Mouse (Mus musculus) retina, adult 2 months (tissue): ENCODE measurements around the gene Kpna6.
A peak's percentile ranks its signal among the peaks of the same experiment; 100 is the strongest.
"Not testable (repeated sequence)": the region's sequence is repeated elsewhere in the genome, so short reads cannot be mapped to it uniquely, and the experiment has no call there.

Experiments used
- DNase-seq: peaks from one replicate; pipeline ENCODE4 v3.0.0-alpha.2; 2012; ENCODE audit warnings: low read depth, low spot score

The Kpna6 gene

DNA sequence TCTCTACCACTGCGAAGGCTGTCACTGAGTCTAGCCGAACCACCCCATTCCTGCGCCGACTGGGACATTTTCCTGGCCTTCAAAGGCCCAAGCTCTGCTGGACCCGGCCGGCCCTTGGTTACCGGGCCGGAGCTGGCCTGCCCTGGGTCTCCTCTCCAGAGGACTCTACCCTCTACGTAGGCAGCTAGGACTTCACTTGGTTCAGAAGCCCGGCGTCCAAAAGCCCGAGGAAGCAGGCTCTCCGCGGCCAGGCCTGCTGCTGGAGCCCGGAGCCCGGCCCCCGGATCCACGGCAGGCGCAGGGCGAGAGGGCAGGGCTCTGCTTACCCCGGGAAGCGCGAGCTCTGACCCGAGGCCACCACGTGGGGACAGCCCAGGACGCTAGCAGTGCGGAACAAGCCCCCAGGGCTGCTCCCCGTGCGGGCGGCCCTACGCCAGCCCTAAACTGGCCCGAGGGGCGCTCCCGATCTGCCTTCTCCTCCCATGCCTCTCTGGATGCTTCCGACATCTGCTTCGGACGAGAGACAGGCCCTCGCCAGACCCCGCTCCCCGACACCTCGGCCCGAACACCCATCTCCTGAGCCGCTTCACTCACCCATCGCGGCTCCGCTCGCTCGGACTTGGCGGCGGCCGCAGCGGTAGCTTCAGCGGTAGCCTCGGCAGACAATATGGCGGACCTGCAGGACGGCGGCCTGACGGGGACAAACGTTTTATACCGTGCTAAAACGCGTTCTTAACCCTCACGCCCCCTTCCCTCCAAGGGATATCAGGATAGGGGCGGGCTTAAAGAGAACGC, at the start of gene Kpna6:
Gene Kpna6, minus strand, starts transcription at position 685 of the 795 bp plus-strand sequence.
- peak; percentile 79 for DNase-seq

DNA sequence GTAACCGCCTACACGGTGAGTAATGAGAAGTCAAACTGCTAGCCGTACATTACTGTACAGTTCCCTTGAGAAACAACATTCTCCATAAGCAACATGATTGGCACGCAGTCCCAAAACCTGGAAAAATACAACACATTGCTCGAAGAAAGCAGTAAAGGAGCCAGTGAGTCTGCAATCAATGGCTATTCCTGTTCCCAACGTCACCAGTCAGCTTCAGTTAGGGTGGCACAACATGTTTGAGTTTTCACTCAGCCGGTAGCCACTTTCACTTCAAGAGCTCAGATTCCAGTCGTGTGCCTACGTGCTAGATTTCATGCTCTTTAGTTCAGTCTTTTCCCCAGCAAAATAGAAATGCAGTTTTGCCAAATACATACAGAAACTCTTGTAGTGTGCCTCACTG, 43.7 kb upstream of the Kpna6 start:
- DNase-seq: no peak

- DNase-seq: no peak
These were observed 37.0 kb upstream of the Kpna6 start for GRCm38 (mm10) chr4:129709486-129710129.

DNA sequence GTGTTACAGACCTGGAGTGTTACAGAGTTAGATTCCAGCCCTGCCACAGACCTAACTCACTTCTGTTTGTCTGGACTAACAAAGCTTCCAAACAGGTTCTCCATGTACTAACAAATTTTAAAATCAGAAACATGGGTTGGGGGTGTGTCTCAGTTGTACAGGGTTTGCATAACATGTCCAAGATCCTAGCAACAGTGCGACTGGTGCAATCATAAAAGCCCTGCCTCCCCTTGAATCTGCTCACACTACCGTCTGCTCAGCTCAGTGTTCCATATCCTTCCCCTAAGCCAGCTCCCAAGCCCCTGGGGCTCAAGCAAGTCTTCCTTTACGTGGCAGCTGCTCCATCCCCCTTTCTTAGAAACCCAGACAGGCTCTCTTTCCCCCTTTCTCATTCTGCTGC, 34.2 kb upstream of the Kpna6 start:
- no peak for DNase-seq

DNA sequence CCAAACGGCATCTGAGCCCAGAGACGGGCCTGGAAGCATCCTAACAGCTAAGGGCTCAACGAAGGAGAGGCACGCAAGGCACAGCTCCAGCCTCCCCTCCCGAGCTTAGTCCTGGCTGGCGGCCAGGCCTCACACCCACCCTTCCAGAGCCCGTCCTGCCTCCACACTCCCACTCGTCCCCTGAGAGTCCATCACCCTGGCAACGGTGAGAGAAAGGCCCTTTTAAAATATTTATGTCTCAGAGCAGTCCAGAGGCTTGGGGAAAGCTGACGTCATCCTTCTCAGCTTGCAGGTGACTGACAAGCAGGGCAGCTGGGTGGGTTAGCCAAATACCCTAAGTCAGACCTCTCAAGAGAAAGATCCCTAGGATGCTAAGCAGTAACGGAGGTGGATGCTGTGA, 29.9 kb upstream of the Kpna6 start:
- DNase-seq: no peak

- DNase-seq: peak; percentile 63
These were observed 29.2 kb upstream of the Kpna6 start for GRCm38 (mm10) chr4:129701503-129702377.

GRCm38 (mm10) chr4:129700661-129701060, 28.1 kb upstream of the Kpna6 start:
- DNase-seq: not testable (repeated sequence)

DNA sequence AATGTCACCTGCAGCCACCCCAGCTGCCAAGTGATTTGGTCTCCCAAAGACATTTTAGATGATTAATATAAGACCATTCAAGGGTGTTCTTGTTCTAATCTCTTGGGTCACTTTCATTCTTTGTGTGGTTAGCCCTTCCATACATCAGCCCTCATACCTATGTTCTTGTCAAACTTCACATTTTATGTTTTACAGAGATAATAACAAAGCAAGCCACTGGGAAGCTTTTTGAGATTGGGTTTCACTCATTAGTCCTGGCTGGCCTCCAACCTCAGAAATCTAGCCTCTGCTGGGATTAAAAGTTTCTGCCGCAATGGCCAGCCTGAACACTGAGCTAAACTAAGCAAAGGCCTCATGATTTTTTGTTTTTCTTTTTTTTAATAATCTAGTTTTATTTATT, 27.6 kb upstream of the Kpna6 start:
- DNase-seq: no peak

DNA sequence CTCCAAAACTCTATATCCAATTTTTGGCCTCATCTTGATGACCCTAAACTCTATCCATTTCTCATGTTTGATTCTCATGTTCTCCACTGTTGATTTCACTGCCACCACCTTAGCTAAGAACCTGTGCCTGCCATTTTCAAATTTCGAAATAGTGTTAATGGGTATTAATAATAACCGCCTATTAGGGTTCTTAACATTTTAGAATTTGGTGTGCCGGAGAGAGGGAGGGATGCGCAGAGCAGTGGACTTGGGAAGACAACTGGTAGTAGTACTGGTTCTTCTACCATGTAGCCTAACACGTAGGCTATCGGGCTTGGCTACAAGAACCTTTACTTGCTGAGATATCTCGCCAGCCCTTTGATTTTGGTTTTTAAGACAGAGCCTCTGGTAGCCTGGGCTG, 24.6 kb upstream of the Kpna6 start:
- no peak for DNase-seq

DNA sequence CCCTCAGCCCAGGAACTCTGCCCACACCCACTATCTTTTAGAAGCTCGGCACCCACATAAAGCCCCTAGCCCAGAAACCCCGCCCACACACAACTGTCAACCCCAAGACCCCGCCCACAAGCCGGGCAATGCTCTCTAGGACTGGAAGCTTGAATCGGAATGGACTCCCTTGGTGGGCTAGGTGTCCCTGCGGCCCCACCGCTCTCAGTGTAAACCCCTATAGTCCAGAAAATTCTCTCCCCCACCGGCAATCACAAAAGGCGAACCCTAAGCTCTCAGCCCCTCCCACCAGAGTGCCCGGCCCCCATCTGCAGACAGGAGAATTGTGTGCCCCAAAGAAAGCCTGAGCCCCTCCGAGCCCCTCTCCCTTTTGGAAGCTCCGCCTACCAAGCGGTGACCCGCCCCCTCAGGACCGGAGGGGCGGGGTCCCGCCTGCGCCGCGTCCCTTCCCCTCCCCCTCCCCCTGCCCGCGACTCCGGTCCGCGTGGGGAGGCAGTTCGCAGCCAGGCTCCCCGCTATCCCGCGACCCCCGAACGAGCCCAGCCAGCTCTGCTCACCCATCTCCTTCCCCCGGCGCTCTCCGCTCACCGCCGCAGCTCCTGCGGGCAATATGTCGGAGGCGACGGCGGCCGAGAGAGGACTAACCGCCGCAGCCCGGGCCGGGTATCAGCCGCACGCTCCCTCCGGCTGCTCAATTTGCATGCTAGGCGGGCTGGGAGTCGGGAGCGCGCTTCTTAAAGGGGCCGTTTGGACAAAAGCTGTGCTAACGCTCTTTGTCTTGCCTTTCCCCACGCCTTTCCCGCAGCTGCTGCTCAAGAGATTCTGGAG, 23.8 kb upstream of the Kpna6 start, which contains the start of gene Tmem39b:
Gene Tmem39b, minus strand, starts transcription at position 681 of the 828 bp plus-strand sequence.
- DNase-seq: peak; percentile 79

DNA sequence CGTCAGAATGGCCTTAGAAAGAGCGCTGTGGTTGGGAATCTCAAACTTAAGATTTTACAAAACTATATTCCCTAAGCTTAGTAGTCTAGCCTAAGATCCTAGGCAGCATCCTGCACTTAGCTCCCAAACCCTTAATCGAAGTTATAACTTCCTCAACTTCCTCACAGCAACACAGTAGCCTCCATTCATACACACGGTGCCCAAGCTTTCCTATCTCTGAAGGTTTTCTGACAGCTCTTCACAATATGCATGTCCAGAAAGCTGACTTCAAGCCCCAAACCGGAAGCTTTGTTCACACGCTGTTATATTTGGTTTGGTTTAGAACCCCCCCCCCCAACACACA, 23.2 kb upstream of the Kpna6 start:
- DNase-seq: no peak

GRCm38 (mm10) chr4:129684531-129684930, 12.0 kb upstream of the Kpna6 start:
- no peak for DNase-seq

DNA sequence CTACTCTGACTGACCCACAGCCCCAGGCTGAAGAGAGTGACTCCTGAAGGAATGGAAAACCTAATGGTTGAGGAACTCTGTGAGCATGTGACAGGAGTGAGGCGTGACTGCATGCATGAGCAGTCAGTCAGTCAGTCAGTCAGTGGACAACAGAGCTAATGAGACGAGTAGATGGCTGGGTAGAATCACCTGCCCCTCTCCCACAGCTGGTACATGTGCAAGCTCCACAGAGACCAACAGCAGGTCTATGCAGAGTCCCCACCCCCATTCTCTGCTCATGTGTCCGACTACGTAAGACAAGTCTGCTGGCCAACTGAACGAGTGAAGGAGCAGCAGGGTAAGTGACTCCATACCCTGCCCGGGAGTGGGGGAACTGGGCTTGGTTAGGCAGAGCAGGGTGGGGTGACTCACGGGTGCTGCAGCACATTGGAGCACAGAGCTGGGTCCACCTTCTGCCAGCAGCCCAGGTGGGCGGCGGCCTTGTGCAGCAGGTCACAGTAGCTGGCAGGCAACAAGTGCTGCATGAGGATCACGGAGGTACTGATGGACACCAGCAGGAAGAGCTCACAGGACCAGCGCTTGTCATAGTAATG, 11.4 kb upstream of the Kpna6 start:
- DNase-seq: no peak

DNA sequence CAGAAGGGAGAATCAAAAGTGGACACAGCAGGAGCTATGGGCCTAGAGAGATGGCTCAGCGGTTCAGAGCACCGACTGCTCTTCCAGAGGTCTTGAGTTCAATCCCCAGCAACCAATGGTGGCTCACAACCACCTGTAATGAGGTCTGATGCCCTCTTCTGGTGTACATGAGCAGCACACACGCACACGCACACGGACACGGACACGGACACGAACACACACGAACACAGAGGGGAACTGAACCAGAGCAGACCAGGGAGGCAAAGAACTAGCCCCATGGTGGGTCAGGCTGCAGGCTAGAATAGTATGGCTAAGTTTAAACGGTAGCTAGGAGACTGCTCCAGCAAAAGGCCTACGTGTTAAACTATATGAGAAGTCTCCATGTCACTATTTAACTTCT, 9.3 kb upstream of the Kpna6 start:
- DNase-seq: no peak

- no peak for DNase-seq
These were observed 397 bp upstream of the Kpna6 start for GRCm38 (mm10) chr4:129672878-129673449.

- no peak for DNase-seq
These were observed 980 bp downstream of the Kpna6 start for GRCm38 (mm10) chr4:129671491-129672082.

DNA sequence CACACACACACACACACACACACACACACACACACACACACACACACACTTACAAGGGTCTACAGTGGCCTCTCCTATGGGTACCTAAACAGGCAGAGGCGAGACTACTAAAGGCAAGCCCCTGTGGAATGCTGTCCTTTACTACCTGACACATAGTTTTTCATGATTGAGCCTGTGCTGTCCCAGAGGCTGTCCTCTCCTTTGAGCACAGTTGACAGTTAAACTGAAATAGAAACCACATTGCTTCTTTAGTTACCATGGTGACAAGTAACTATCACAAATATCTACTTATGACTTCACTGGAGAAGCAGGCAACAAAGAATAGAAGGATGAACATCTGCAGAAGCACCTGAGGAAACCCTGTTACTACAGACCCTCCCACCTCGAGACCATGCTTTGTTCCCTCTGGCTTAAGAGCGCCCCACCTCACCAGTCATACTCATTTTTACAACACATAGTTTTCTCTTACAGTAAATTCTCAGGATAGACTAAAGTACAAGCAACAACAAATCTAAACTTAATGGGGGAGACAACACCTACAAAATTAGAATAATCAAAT, 10.2 kb downstream of the Kpna6 start:
- DNase-seq: no peak

DNA sequence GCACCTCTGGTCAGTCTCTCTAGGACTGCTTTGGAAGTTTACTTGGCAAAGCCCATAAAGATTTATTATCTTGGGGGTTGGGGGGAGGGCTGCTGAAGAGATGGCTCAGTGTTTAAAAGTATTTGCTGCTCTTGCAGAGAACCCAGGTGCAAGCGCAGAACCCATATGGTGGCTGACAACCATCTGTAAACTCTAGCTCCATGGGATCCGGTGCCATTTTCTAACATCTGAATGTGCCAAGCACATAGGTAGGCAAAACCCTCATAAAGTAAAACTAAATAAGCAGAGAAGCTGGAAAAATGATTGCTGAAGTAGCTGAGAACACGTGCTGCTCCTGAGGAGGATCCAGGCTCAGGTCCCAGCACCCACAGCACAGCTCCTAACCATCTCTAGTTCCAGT, 11.0 kb downstream of the Kpna6 start:
- no peak for DNase-seq

GRCm38 (mm10) chr4:129654770-129655169, 17.8 kb downstream of the Kpna6 start:
- no peak for DNase-seq

DNA sequence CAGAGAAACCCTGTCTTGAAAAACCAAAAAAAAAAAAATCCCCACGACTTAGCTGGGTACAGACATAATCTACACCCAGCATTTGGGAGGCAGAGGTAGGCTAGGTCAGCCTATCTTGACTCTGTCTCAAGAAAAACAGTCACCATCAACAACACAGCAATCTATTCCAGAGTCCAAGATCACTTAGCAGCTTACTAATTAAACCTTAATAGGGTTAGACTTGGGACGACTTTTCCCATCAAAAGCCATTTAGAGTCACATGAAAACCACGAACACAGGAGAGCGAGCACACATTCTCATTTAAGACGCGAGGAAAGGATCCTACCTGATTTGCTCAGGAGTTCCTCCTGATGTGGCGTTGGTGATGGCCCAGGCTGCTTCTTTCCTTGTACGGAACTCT, 22.2 kb downstream of the Kpna6 start:
- DNase-seq: no peak
